Mouse (Mus musculus): ENCODE results near the gene Hnrnpa0. TPM values are rescaled to one million over a fixed set of nuclear protein-coding genes. Genes with fewer than 3 reads are reported as not detected.

The Hnrnpa0 gene
- total and polyA plus RNA-seq, 3 experiments, result 165 to 381 (median 209) TPM

GRCm38 (mm10) chr13:58112191-58112590, 16.2 kb downstream of the Hnrnpa0 start:
- Histone ChIP-seq H3K36me3 (ENCODE audit: control insufficient read depth in 1 of 2, insufficient read depth in 2 of 2, low read length in 2 of 2) (no peaks in the 10 kb centered on the region), H3K79me2 (ENCODE audit: control insufficient read depth, insufficient read depth, low read length, poor library complexity) (no peaks in the 10 kb centered on the region), H3K4me3 (ENCODE audit: control insufficient read depth in 1 of 2, insufficient read depth in 1 of 2, low read depth in 2 of 2, low read length in 2 of 2) (no peak overlapping the region), H3K4me1 (ENCODE audit: control insufficient read depth in 1 of 2, insufficient read depth in 2 of 2, low read length in 2 of 2) (no peaks in the 10 kb centered on the region), H3K27me3 (ENCODE audit: control insufficient read depth in 1 of 2, insufficient read depth in 2 of 2, low read length in 2 of 2) (no peaks in the 10 kb centered on the region), H3K9ac (ENCODE audit: control insufficient read depth, low read depth, low read length, poor library complexity, severe bottlenecking) (no peak overlapping the region), H3K27ac (ENCODE audit: control insufficient read depth, low read depth, low read length) (no peak overlapping the region), H3K9me3 (replicated peaks; ENCODE audit: insufficient read depth, low read length) (no peaks in the 10 kb centered on the region)
- DNase-seq (ENCODE audit: low read depth, low spot score), result no peak
- TF ChIP-seq POLR2A (IDR thresholded peaks at IDR 0.05; ENCODE audit: control insufficient read depth in 1 of 2, insufficient read depth in 1 of 2, low read depth in 1 of 2, low read length in 2 of 2, poor library complexity in 1 of 2) (no peak), UBTF (IDR thresholded peaks at IDR 0.05; ENCODE audit: borderline replicate concordance, insufficient read depth, low read depth, low read length) (no peak), BHLHE40 (IDR thresholded peaks at IDR 0.05; ENCODE audit: borderline replicate concordance, low read depth, low read length) (no peak), ELF1 (IDR thresholded peaks at IDR 0.05; ENCODE audit: low read depth, low read length) (no peak), MAFK (IDR thresholded peaks at IDR 0.05; ENCODE audit: borderline replicate concordance, low read depth, low read length) (no peak), CHD2 (IDR thresholded peaks at IDR 0.05; ENCODE audit: low read length) (no peak), NRF1 (IDR thresholded peaks at IDR 0.05; ENCODE audit: insufficient read depth, low read depth, low read length, poor library complexity, severe bottlenecking) (no peak), RAD21 (IDR thresholded peaks at IDR 0.05; ENCODE audit: low read depth, low read length) (no peak), KAT2A (conservative IDR thresholded peaks at IDR 0.05; ENCODE audit: low read depth, low read length) (no peak), MEF2A (IDR thresholded peaks at IDR 0.05; ENCODE audit: extremely low read depth, insufficient replicate concordance, low read depth, low read length, poor library complexity, severe bottlenecking) (no peak), CHD1 (IDR thresholded peaks at IDR 0.05; ENCODE audit: low read depth, low read length) (no peak), MYC (IDR thresholded peaks at IDR 0.05; ENCODE audit: low read depth, low read length) (no peak), ZNF384 (IDR thresholded peaks at IDR 0.05; ENCODE audit: low read depth, low read length) (no peak), ETS1 (IDR thresholded peaks at IDR 0.05; ENCODE audit: low read depth, low read length) (no peak), SMC3 (IDR thresholded peaks at IDR 0.05; ENCODE audit: low read depth, low read length) (no peak), MYB (IDR thresholded peaks at IDR 0.05; ENCODE audit: low read depth, low read length) (no peak)

- no peaks in the 10 kb centered on the region for H3K4me1 ChIP-seq (ENCODE audit: control insufficient read depth in 1 of 2, insufficient read depth in 2 of 2, low read length in 2 of 2)
- TF ChIP-seq SIN3A (IDR thresholded peaks at IDR 0.05; ENCODE audit: low read length) (no peak), MAZ (IDR thresholded peaks at IDR 0.05; ENCODE audit: low read depth, low read length) (no peak)
- H3K27me3 ChIP-seq (ENCODE audit: control insufficient read depth in 1 of 2, insufficient read depth in 2 of 2, low read length in 2 of 2), result no peaks in the 10 kb centered on the region
- no peak for DNase-seq (ENCODE audit: low read depth, low spot score)
- H3K79me2 ChIP-seq (ENCODE audit: control insufficient read depth, insufficient read depth, low read length, poor library complexity), result no peaks in the 10 kb centered on the region
- no peak overlapping the region for H3K9ac ChIP-seq (ENCODE audit: control insufficient read depth, low read depth, low read length, poor library complexity, severe bottlenecking)
- no peaks in the 10 kb centered on the region for H3K36me3 ChIP-seq (ENCODE audit: control insufficient read depth in 1 of 2, insufficient read depth in 2 of 2, low read length in 2 of 2)
- H3K9me3 ChIP-seq (replicated peaks; ENCODE audit: insufficient read depth, low read length), result no peaks in the 10 kb centered on the region
- H3K27ac ChIP-seq (ENCODE audit: control insufficient read depth, low read depth, low read length), result no peak overlapping the region
- no peak overlapping the region for H3K4me3 ChIP-seq (ENCODE audit: control insufficient read depth in 1 of 2, insufficient read depth in 1 of 2, low read depth in 2 of 2, low read length in 2 of 2)
These were observed 17.1 kb downstream of the Hnrnpa0 start for GRCm38 (mm10) chr13:58111306-58111705.

Measured in MEL (cell line).